Mouse (Mus musculus): ENCODE data around the gene Umad1.

Umad1 gene

GRCm38 (mm10) chr6:8485414-8486175, 226.5 kb downstream of the Umad1 start:
- DNase-seq, result peak; percentile 92

DNA sequence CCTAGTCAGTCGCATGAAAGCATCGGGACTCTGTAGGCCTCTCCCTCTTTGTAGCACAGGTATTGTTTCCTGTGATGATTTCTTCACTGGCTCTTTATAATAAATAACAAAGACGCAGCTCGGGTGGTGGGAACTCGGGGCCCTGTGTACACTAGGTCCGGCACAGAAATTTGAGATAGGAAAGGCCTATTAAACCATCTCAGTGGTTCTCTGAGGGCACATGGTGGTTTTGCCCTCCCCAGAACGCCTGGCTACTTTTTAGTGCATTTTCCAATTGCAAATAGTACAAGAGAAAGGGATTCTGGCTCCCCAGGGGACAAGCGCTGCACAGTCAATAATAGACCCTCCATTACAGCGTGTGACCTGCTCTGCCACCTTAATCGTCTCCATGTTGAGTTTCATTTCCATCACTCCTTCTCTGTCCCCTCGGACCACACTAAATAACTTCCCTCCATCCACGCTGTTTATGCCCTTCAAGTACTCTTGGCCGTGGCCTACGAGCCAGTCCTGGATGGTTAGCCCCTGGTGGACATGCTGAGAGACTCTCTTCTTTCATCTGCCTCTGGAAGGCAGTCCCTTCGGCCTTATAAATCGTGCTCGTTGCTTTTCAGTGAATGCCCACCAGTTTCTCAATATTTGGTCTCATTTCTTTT, 227.4 kb downstream of the Umad1 start:
- peak; percentile 60 for DNase-seq

- DNase-seq, result no peak
Measured at GRCm38 (mm10) chr6:8487044-8487853, 228.2 kb downstream of the Umad1 start.

DNA sequence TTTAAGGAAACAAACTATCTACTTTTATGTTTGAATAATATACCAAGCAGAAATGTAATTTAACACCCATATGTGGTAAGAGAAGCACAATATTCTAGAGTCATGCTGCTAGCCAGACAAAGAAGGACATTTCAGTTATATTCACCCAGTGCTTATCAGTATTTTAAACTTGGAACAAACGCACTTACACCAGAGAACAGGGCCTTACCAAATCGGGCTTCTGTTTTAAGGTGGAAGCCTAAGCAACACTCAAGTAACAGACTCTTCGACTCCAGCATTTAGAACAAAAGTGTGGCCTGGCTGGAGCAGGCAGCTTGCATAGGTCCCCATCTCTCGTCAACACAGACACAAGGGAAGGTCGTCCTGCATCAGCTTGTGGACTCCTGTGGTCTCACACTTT, 229.2 kb downstream of the Umad1 start:
- peak; percentile 70 for DNase-seq

GRCm38 (mm10) chr6:8489266-8489665, 230.2 kb downstream of the Umad1 start:
- peak; percentile 51 for DNase-seq

DNA sequence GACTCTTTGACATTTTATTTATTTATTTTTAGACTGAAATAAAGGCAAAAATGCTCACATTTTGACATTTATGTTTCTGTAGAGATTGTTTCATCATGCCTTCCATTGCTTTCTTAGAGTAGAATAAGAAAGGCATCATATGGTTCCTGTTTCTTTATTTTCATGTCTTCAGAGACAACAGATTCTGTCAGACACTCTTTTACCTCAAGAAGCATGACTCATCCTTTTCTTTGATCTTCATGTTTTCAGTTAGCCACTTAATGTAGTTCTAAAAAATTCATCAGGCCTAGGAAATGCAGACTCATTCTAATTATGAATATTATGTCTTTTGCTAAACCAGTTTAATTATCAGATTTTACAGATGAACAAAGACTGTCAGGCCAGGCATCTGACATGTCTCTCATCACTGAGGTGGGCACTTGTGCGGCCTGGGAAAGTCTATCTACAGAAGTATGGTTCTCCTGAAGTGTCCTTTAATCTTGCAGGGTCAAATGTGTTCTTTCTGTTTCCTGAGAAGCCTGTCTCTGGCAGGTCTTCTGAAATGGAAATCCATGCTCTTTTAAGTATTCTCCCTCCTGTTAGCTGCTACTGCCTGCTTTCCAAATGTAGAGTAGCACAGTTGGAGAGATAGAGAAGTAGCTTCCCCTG, 231.0 kb downstream of the Umad1 start:
- peak; percentile 76 for DNase-seq

DNA sequence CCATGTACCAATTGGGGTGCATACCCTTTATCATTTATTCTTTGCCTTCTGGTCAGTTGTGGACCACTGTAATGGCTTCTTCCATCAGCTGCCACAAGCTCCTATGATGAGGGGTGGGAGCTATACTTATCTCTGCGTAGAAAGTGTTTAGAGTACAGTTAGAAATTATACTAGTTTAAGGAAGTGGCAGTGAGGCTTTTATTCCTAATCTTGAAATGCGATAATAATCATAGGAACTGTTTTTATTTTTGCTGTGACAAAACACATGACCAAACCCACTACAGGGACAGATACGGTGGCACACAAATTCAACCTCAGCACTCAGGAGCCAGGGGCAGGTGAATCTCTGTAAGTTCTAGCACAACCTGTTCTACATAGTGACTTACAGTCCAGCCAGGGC, 233.2 kb downstream of the Umad1 start:
- no peak for DNase-seq

DNA sequence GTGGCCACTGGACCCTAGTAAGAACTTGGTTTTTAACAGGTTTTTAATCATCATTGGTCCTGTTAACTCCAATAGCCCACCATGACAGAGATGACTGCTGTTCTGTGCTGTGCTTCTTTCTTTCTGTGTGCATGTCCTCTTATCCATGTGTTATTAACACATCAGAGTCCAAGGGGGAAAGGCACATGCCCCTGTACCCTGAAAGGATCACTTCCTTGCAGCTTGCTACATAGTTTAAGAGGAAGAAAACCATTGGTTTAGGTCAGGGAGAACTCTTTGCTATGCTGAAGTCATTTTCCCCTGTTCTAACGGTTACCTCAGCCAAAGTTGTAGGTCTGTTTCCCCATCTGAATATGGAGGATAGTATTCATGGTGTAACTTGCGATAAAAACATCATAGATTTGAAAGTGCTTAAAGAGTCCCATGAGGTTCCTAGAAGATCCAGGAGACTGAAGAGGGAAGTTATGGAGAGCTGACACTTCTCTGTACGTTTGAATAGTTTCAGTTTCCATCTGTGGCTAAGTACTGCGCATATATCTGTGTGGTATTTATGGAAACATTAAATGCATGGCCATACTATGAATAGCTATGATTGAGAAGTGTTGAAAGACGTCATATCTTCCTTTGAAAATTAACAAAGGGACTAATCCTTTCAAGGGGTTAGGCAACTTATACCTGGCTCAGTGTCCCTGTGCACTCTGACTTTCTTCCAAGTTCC, 236.2 kb downstream of the Umad1 start:
- DNase-seq, result no peak

DNA sequence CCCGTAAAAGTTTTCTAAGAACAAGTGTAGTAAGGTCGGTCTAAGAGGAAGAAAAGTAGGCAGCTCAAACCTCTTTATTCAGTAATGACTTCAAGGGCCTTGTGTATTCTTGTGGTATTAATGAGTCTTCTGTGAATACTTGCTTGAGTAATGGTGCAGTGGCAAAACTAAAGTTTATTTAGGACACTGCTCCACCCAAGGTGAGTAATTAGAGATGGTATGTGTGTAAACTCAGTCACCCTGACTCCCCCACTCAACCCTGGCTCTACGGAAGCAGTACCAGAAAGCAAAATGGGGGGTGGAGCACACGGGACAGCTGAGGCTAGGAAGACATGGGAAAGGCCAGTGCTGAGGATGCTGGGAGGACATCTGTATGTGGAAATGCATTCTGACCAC, 236.7 kb downstream of the Umad1 start:
- no peak for DNase-seq

DNA sequence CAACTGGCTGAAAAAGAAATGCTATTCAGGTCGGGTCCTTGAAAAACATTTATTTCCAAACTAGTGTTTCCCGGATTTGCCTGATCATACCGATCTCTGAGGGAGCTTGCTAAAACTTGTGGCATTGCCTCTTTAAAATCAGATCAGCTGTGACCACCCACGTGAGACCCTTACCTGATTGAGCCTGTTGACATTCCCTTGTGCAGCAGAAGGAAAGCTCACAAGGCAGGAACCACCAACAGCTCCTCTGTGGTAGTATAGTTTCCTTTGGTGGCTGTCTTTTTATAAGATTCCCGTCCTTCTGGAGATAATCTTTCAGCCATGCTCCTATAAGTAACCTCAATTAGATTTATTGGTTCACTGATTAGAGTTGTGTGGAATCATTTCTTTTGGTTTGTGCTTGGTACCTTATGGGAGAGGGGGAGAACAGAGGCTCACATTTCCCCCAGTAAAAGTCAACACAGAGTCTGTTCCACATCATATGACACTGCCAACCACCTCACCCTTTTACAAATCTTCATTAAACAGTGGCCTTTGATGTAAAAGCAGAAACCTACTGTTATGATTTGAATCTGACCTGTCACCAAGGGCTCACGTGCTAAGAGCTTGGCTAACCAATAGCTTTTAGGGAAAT, 238.3 kb downstream of the Umad1 start:
- no peak for DNase-seq

DNA sequence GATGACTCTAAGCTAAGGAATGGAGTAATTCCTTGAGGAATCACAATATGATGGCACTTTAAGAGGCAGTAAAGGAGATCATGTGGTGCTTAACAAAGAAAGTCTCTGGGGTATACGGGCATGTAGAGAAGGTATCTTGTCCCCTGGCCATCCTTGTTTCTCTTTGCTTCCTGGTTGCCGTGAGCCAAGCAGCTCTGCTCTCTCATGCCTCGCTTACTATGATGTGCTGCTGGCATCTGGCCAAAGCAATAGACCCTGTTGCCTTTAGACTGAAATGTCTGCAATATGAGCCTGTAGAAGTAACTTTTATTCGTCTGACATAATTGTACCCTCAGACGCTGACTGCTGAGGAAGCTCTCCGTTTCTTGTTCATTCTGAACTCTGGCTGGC, 238.8 kb downstream of the Umad1 start:
- DNase-seq, result no peak

DNA sequence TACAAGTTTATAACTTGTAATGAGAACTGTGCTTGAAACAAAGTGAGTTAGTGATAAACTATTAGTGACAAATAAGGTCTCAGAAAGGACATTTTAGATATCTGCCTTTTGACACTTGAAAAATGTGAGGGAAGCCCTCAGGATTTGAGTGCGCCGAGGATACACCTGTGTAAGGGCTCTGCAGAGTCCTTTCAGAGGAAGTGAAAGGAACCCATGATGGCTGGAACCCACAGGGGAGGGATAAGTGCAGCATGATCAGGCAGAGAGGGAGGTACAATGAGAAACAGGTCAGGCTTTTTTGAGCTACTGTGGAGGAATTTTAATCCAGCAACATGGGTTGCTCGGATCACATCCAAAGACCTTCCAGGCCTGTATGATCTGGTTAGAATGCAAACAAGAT, 239.9 kb downstream of the Umad1 start:
- no peak for DNase-seq

GRCm38 (mm10) chr6:8503953-8504352, 244.9 kb downstream of the Umad1 start:
- DNase-seq, result no peak

GRCm38 (mm10) chr6:8504521-8505228, 245.6 kb downstream of the Umad1 start:
- DNase-seq, result peak; percentile 83

GRCm38 (mm10) chr6:8506631-8507030, 247.5 kb downstream of the Umad1 start:
- DNase-seq, result no peak

Measured in heart, adult 11 months (tissue).